Mouse (Mus musculus) left cerebral cortex, postnatal 25 days (tissue): ENCODE results near the gene Prcp. TPM values are rescaled to one million over a fixed set of nuclear protein-coding genes. Genes with fewer than 3 reads are reported as not detected.

Source experiments
- DNase-seq, 2 experiments: peaks; one replicate each; pipeline ENCODE4 v3.0.0; 2022; ENCODE audit warnings: low spot score in 2 of 2, mixed read lengths in 1 of 2
- intact Hi-C: fragments of 180-260 bp; cut with DNase I; formaldehyde crosslinking; loops from one replicate; pipeline ENCODE4 v1.15.1; 2025
- total RNA-seq, 2 experiments: library from RNA; stranded (reverse); gene quantifications; 2 replicates each; pipeline ENCODE4 v1.2.3; 2021

The Prcp gene
- 10 to 100 TPM in 1 of 2 experiments, 1 to 10 TPM in 1; 9.4 to 11.4 TPM for total RNA-seq

DNA sequence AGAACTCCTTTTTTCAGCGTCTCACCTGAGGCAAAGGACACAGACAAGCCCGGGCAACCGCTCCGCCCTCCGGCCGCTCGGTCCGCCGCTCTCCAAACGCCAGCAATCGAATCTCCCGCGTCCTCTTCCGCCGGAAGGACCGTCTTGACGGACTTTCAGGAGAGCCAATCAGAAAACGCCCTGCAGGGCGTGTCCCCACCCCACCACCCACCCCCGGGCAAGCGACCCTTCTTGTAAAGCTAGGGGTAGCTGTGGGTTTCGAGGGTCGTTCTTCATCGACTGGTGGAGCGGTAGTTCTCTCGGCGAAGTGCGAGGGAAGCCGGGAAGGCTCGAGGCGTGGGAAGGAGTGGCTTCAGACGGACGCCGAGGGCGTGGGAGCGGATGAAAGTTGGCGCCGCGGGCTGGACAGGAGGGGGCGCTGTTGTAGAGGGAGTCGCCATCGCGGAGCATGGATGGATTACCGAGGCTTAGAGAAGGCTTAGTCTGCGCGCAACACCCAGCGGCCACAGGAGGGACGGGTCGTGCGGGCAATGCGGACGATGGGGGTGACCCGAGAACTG, at the start of gene Prcp, which contains the start of gene Ddias:
Prcp (plus strand) TSS at position 355 of the 560 bp plus-strand sequence.
Ddias (minus strand) TSS at position 132 of the 560 bp plus-strand sequence.
- intact Hi-C loops: loop anchor here (1.0 to 5.0 kb wide), 7 partner anchors 23 to 237 kb away; partner anchors contain the start of genes Ankrd42, Pcf11 and Rab30
- DNase-seq: peak; percentile 90 to 93

- intact Hi-C loops: loop anchor here (10.0 kb wide), 1 partner anchor 81 kb away; the partner anchor contains the start of gene Rab30
- DNase-seq: no peak
These were observed 48.0 kb upstream of the Prcp start for GRCm38 (mm10) chr7:92826248-92826647.

DNA sequence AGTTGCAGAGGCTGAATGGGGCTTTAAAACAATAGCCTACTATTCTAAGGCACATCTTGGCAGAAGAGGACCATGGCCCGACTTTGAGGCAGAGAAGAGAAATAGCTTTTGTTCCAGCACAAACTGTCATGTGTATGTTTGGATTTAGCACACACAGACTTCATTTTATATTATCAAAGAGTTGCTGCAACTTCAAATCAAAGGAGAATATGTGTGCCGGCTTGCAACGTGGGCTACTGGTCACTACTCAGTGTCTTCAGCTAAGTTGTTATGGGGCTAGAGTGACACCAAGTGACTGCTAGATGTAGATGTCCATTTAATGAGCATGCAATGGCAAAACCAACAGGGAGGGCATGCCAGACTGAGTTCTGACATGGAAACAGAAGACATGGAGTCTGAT, 46.3 kb upstream of the Prcp start:
- peak in 1 of 2 experiments; percentile 21 for DNase-seq
- intact Hi-C loops: loop anchor here (10.0 kb wide), 1 partner anchor 83 kb away; the partner anchor contains the start of gene Rab30

DNA sequence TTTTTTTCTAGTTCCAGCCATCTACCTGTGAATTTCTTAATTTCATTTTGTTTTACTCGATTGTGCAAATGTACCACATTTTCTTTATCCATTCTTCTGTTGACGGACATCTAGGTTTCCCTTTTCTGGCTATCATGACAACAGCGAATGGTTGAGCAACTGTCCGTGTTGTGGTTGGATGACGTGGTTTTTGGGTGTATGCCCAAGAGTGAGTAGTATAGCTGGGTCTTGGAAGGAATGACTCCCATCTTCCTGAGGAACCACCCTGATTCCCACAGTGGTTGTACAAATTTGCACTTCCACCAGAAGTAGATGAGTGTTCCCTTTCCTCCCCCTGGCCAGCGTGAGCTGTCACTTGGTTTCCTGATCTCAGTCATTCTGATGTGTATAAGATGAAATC, 41.9 kb upstream of the Prcp start:
- no peak for DNase-seq
- intact Hi-C loops: no loop called here

DNA sequence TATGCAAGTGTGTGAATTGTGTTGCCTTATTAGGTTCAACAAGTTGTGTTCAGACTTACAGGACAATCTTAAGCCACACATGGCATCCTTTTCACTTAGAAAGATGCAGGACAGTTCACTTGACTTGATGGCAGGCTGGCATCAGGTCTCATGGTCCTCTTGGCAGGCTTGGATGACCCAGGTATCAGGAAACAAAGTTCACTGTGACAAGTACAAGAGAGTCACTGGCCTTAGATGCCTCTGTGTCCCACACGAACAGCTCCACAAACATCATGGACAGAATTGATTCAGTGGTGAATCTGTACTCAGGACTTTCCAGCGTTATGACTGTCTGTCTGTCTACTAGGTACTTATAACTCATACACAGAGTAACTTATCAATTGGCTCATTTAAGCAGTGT, 39.9 kb upstream of the Prcp start:
- intact Hi-C loops: no loop called here

GRCm38 (mm10) chr7:92836447-92836846, 37.8 kb upstream of the Prcp start:
- DNase-seq: no peak
- intact Hi-C loops: no loop called here

More for the DNA sequence above, 39.9 kb upstream of the Prcp start:
- no peak for DNase-seq

DNA sequence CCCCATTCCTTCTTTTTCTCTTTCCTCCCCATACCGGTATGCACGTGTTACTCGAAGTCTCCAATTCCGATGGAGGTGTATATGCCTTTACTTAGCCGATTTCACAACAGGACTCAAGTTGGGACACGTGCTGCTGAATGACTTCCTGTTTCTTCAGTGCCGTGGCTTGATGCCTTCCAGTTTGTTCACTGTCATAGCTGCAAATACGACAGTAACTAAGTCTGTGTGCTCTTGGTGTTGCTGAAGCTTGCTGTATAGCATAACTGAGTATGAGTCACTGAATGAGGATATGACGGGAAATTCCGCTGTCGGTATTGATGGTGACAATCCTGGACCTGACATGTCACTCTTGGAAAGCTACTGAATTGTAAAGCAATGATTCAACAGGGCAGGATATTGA, 37.0 kb upstream of the Prcp start:
- intact Hi-C loops: no loop called here
- no peak for DNase-seq

DNA sequence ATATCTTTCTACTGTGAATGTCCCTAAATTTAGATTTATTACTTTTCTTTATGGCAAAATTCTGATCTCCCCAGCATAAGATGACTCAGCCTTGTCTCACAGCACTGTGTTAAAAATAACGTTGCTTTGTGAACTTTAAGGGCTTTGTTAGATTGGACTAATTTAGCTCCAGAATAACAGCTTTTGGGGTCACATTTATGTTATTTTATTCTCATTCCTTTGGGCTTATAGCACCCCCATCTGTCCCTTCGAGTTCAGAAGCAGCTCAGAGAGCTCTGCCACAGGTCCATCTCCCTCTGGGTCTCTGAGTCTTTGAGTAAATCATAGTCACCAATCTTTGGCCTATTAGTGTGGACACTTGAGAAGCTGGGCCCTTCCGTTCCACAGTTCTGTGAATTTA, 36.4 kb upstream of the Prcp start:
- intact Hi-C loops: no loop called here
- peak in 1 of 2 experiments; percentile 15 for DNase-seq

DNA sequence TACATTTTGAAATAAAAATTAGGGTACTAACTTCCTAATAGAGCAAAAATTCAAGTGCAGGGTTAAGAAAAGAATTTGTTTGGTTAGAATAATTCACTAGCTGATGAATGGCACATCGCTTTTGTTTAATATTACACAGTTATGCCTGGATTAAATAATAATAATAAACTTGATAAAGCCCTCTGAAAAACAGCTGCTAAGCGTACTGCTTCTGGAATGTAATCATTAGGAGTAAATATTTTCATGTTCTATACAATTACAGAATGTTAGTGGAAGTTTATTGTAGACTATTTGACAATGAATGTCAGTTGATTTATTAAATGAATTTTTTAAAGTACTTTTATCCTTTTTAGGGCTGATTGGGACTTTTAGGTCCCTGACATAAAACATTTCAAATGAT, 32.0 kb upstream of the Prcp start:
- intact Hi-C loops: no loop called here
- no peak for DNase-seq

DNA sequence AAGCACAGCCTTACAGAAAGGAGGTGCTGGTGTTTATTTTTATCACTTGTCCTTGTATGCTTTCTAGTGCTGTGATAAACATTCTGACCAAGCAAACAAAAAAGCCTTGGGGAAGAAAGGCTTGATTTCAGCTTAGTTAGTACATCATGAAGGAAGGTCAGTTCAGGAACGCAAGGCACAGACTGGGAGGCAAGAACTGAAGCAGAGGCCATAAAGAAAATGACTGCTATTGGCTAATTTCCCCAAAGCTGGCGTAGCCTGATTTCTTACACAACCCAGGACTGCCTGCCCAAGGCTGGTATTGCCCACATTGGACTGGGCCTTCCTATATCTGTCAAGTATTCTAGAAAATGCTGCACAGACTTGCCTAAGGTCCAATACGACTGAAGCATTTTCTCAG, 26.0 kb upstream of the Prcp start:
- intact Hi-C loops: no loop called here
- DNase-seq: no peak

- DNase-seq: peak in 1 of 2 experiments; percentile 46
- intact Hi-C loops: loop anchor here (5.0 kb wide), 2 partner anchors 239 to 764 kb away; no protein-coding TSS in a partner anchor
These were observed 7.7 kb upstream of the Prcp start for GRCm38 (mm10) chr7:92866526-92866925.

DNA sequence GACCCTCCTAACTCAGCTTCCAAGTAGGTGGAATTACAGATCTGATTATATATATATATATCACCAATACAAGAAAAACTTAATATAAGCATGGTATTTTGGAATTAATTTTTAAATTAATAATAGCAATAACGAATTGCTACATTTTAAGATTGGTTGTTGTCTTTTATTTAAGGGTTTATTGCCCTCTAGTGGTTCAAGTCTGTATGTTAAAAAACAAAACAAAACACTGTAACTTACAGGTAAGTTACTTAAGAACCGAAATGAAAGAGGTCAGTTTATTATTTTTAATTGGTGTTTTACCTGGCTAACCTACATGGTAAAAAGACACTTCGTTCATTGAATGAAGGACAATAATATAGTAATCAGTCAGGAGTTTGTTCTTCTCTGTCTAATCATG, 4.1 kb upstream of the Prcp start:
- DNase-seq: no peak
- intact Hi-C loops: loop anchor here (5.0 kb wide), 2 partner anchors 128 to 233 kb away; partner anchors contain the start of genes Ankrd42 and Rab30

GRCm38 (mm10) chr7:92871596-92871995, 2.7 kb upstream of the Prcp start:
- no peak for DNase-seq
- intact Hi-C loops: loop anchor here (5.0 kb wide), 2 partner anchors 129 to 234 kb away; partner anchors contain the start of genes Ankrd42 and Rab30

DNA sequence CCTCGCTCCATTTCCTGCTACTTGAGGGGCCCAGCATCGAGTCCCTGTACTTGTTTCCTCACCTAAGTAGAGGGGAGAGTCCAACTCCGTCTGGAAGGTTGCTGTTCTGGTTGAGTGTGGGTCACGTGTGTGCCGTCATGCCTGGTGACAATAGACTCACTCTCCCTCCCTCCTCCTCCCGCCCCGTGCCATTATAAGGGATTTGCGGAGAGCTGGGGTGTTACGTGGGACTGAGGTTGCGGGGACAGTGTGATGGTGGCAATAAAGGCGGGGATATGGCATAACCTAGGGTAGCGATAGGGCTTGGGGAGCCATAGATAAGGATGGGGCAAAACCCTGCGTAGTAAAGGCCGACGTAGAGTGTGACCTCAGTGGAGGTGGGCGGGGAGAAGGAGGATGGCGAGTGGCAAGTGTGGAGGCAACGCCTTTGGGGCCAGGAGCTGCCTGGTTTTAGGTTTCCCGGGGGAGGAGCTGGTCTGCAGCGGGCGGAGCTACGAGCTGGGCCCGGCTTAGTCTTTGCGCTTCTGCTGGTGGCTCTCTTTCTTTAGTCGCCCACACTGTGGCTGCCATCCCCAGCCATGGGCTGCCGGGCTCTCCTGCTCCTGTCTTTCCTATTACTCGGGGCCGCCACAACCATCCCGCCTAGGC, 615 bp downstream of the Prcp start:
- peak; percentile 84 to 95 for DNase-seq
- intact Hi-C loops: loop anchor here (1.0 to 5.0 kb wide), 7 partner anchors 22 to 238 kb away; partner anchors contain the start of genes Ankrd42, Pcf11 and Rab30

- DNase-seq: no peak
- intact Hi-C loops: no loop called here
These were observed 1.8 kb downstream of the Prcp start for GRCm38 (mm10) chr7:92876066-92876465.

- no peak for DNase-seq
- intact Hi-C loops: no loop called here
These were observed 2.3 kb downstream of the Prcp start for GRCm38 (mm10) chr7:92876538-92876937.

DNA sequence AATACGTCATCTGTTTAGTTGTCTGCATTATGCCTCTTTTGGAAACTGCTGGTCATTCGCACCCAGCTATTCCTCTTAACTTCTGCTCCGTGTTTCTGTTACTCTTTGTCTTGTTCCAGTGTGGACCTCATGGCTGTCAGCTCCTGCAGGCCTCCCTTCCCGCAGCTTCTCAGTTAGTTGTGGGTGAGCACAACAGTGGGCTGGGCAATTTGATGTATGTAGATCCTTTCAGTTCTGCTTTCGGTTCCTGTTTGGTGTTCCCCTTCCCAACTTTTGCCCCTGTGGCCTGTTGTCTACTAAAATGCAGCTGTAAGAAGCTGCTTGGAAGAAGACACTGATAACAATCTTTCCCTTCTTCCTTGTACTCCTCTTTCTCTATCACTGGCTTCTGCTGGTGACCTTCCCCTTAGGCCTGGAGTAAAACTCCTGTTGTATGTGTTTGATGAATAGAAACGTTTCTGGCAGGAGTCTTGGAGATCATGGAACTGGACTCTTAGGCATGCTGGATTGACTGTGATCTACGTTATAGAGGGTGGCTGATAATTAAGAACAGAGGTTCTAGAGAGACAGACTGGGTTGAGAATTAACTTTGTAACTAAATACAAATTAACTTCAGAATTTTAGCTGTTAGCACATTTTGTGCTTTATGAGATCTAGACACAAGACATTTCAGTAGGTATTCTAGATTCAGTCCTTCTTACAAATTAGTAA, 4.5 kb downstream of the Prcp start:
- intact Hi-C loops: no loop called here

DNA sequence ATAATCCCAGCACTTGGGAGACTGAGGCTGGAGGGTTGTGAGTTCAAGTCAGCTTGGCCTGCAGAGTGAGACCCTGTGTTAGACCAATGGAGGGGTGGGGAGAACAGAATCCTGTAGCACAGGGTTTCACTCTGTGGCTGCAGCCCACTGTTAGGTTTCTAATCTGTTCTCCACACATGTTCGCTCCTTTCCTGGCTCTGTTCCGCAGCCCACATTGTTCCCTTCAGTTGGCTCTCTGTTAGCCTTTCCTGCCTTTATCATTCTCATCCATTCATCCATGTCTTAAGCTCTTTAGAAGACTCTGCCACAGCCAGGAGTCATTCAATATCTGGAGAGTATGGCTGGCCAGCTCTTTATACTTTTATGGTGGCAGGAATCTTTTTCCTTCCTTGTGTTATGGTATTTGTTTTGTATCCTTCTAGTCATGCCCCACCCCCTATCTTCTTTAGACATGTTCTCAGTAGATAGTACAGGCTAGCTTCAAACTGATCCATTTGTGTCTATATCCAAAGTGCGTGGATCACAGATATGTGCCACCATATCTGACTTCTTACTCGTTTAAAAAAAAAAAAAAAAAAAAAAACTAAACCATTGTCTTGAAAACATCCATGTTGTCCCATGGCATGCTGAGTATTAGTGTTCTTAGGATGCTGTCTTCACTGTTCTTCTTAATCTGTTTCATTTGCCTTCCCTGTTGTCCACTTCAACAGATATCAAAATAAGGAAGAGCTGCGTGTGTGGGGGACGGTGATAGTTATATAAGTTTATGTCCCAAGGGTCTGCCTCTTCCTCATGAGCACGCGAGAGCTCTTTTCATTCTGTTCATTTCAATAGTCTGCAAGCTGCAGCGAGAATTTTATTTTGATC, 9.8 kb downstream of the Prcp start:
- intact Hi-C loops: no loop called here
- DNase-seq: no peak

More for the DNA sequence above, 4.5 kb downstream of the Prcp start:
- peak in 1 of 2 experiments; percentile 19 for DNase-seq

DNA sequence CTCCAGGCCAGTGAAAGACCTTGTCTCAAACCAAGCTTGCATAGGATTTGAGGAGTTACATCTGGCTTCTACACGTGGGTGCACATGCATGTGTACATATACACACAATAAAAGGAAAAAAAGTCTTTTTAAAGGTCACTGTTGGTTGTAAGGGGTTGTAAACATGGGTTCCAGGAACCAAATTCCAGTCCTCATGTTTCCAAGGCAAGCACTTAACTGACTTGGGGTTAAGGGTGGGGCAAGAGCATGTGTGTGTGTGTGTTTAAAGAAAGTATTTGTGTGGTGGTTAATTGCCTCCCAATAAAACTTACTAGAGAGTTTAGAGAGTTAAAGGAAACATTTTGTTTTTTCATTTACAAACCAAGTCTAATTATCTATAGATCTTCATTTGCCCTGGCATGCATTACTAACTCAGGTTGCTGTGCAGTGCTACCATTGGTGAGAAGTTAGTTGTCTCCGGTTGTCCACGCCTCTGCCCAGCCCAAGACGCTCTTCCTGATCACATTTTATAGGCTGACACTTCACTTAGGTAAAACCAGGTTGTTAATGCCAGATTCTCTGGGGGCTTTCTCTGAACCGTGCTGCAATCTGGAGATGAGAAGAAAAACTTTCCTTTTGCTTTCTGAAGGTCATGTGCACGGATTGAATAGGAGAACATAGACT, 10.9 kb downstream of the Prcp start:
- intact Hi-C loops: no loop called here
- DNase-seq: no peak
